In the genomic region with DNA sequence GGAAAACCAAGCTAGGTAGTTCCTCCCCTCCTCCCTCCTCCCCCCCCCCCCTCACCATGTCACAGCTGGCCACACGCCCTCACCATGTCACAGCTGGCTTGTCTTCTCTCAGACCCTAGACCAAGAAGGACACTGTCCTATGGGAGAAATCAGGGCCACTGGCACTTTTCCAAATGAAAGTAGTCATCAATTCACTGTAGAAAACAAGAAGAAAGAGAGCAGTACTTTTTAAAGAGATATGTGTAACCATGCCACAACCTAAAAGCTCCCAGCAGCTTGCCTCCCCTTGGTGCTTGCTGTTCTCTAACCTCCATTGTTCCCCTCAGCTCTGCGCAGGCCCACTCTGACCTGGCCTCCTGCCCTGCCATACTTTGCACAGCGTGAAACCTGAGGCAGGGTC, we compare ENCODE assay signal across 19 mouse cellular contexts.
A peak's percentile ranks its signal among the peaks of the same experiment; 100 is the strongest.
DNase-seq lines count a peak whose midpoint lies in the region; ATAC-seq and TF ChIP-seq lines count a peak whose summit lies in the region.
"Had no signal": no experiment of that assay in that cellular context is flagged by ENCODE, and none has a peak within 500 bp of the region (broad histone marks: within the 10 kb centered on the region; RNA-seq: fewer than 3 reads in every experiment).

No protein-coding gene starts in this region.

- H3K4me1 ChIP-seq in heart, embryonic 12.5 days (replicated peaks): peaks cover 36% of the 10 kb centered on the region
- peaks cover 3% of the 10 kb centered on the region; the same call in 1 of the 2 replicates for H3K4me1 ChIP-seq in heart, adult 2 months (ENCODE audit: control insufficient read depth, insufficient read depth, low read length)
- peaks cover 24% of the 10 kb centered on the region for H3K4me1 ChIP-seq in lung, embryonic 14.5 days (ENCODE audit: insufficient read depth)
- H3K4me1 ChIP-seq: forebrain, embryonic 15.5 days had no signal

- TF ChIP-seq CTCF in heart, adult 2 months (IDR thresholded peaks at IDR 0.05): no peak
- TF ChIP-seq CTCF in lung, embryonic 14.5 days (IDR thresholded peaks at IDR 0.05; ENCODE audit: low read depth): no peak

- no peak for TF ChIP-seq POLR2A in heart, adult 2 months (IDR thresholded peaks at IDR 0.05; ENCODE audit: insufficient read depth, low read depth, low read length)

- H3K4me3 ChIP-seq in heart, embryonic 12.5 days: no peak overlapping the region
- no peak overlapping the region for H3K4me3 ChIP-seq in heart, adult 2 months
- H3K4me3 ChIP-seq in lung, embryonic 14.5 days (ENCODE audit: low read depth, low read length): no peak overlapping the region
- H3K4me3 ChIP-seq: embryonic facial prominence, embryonic 12.5 days; forebrain, embryonic 15.5 days; heart, embryonic 13.5 days; hindbrain, embryonic 12.5 days had no signal

- H3K27me3 ChIP-seq in heart, embryonic 12.5 days (replicated peaks): no peaks in the 10 kb centered on the region
- H3K27me3 ChIP-seq in heart, adult 2 months (ENCODE audit: control insufficient read depth, insufficient read depth, low read length): no peaks in the 10 kb centered on the region
- 0 out of 2 replicates have a peak, but pooled peaks cover 6% of the 10 kb centered on the region for H3K27me3 ChIP-seq in lung, embryonic 14.5 days (ENCODE audit: insufficient read depth, low read length)
- H3K27me3 ChIP-seq: CH12.LX; embryonic facial prominence, embryonic 12.5 days; forebrain, embryonic 15.5 days; heart, embryonic 13.5 days; hindbrain, embryonic 12.5 days had no signal

- ATAC-seq in heart, embryonic 12.5 days (ENCODE audit: insufficient number of reproducible peaks, low FRiP score): no peak
- no peak for ATAC-seq in lung, embryonic 14.5 days (ENCODE audit: insufficient read depth)
- ATAC-seq: forebrain, embryonic 15.5 days; hindbrain, embryonic 16.5 days had no signal

- H3K27ac ChIP-seq in heart, embryonic 12.5 days (ENCODE audit: poor library complexity, severe bottlenecking): peak overlapping the region; percentile 59; the same call in 1 of the 2 replicates
- H3K27ac ChIP-seq in heart, adult 2 months: no peak overlapping the region
- no peak overlapping the region for H3K27ac ChIP-seq in lung, embryonic 14.5 days (ENCODE audit: low read depth)
- H3K27ac ChIP-seq: embryonic facial prominence, embryonic 12.5 days; forebrain, embryonic 15.5 days; hindbrain, embryonic 12.5 days had no signal

- no peak overlapping the region for H3K4me2 ChIP-seq in heart, embryonic 12.5 days
- H3K4me2 ChIP-seq in lung, embryonic 14.5 days: no peak overlapping the region
- H3K4me2 ChIP-seq: embryonic facial prominence, embryonic 12.5 days; forebrain, embryonic 15.5 days; heart, embryonic 13.5 days; hindbrain, embryonic 12.5 days had no signal

- no peak for DNase-seq in heart, adult 2 months
- peak; percentile 69 for DNase-seq in lung, embryonic 14.5 days
- no peak for DNase-seq in lung, postnatal 25 days (ENCODE audit: low spot score)
- DNase-seq in thymus, postnatal 25 days: peak; percentile 19
- no peak for DNase-seq in thymus, postnatal 36 days
- DNase-seq: adrenal gland, adult 8-10 months; cerebellum, adult 11 months; cerebellum, adult 9-10 months; cerebellum, postnatal 25 days; gastrocnemius, postnatal 36 days; heart, adult 18-20 months; heart, postnatal 14 days had no signal

- TF ChIP-seq EP300 in heart, adult 2 months (IDR thresholded peaks at IDR 0.05; ENCODE audit: insufficient read depth, low read depth, low read length): no peak

- intact Hi-C loops in heart, adult 2 months (cut with DNase I): loop anchor here (10.0 kb wide), 1 partner anchor 175 kb away; no protein-coding TSS in a partner anchor

- H3K9me3 ChIP-seq in heart, embryonic 12.5 days (replicated peaks): no peaks in the 10 kb centered on the region
- H3K9me3 ChIP-seq in lung, embryonic 14.5 days (ENCODE audit: low read depth, low read length): no peaks in the 10 kb centered on the region
- H3K9me3 ChIP-seq: embryonic facial prominence, embryonic 12.5 days; forebrain, embryonic 15.5 days; heart, embryonic 13.5 days; hindbrain, embryonic 12.5 days had no signal

- no peak overlapping the region for H3K9ac ChIP-seq in heart, embryonic 12.5 days
- H3K9ac ChIP-seq in heart, adult 2 months (ENCODE audit: low read depth, low read length): no peak overlapping the region
- H3K9ac ChIP-seq in lung, embryonic 14.5 days: no peak overlapping the region
- H3K9ac ChIP-seq: embryonic facial prominence, embryonic 12.5 days; forebrain, embryonic 15.5 days; heart, embryonic 13.5 days; hindbrain, embryonic 12.5 days had no signal

- no peaks in the 10 kb centered on the region for H3K36me3 ChIP-seq in heart, embryonic 12.5 days
- no peaks in the 10 kb centered on the region for H3K36me3 ChIP-seq in heart, adult 2 months (ENCODE audit: control insufficient read depth, insufficient read depth, low read length)
- H3K36me3 ChIP-seq in lung, embryonic 14.5 days (ENCODE audit: insufficient read depth): no peaks in the 10 kb centered on the region
- H3K36me3 ChIP-seq: embryonic facial prominence, embryonic 12.5 days; forebrain, embryonic 15.5 days; heart, embryonic 13.5 days; hindbrain, embryonic 12.5 days had no signal

- WGBS in heart, embryonic 12.5 days: 75% methylated on average over 3 of the region's 3 CpGs
- 82% methylated on average over 3 of the region's 3 CpGs for WGBS in heart, adult 2 months
- WGBS in lung, embryonic 14.5 days: 52% methylated on average over 3 of the region's 3 CpGs

- no peaks in the 10 kb centered on the region for H3K79me2 ChIP-seq in heart, adult 2 months (replicated peaks; ENCODE audit: control insufficient read depth, insufficient read depth, low read length)

Comparison
In these comparisons a context has a peak if more than half of its experiments do, and no peak if none do; other contexts are left out.
1. DNase-seq: peak in lung, embryonic 14.5 days (single experiment) and thymus, postnatal 25 days (single experiment); none in heart, adult 2 months (0 of 2), lung, postnatal 25 days (single experiment) and thymus, postnatal 36 days (0 of 2).